Mouse (Mus musculus) liver, postnatal 0 days (tissue): ENCODE measurements around the gene Cldnd1.

Source experiments
- CTCF ChIP-seq: sonication (generic); IDR thresholded peaks from 2 replicates; pipeline ENCODE4 v1.5.1; 2016; ENCODE audit warnings: antibody characterized with exemption, low read depth
- EP300 ChIP-seq: IDR thresholded peaks from 2 replicates; pipeline ENCODE4 v1.6.1; 2016; ENCODE audit warnings: antibody characterized with exemption, low read depth, mild to moderate bottlenecking

- no peak for TF ChIP-seq EP300
- no peak for TF ChIP-seq CTCF
Measured at GRCm38 (mm10) chr16:58701779-58702178, 25.9 kb upstream of the Cldnd1 start.
